Mouse (Mus musculus): ENCODE results near the gene Rrm2. TPM values are rescaled to one million over a fixed set of nuclear protein-coding genes. Genes with fewer than 3 reads are reported as not detected.

Gene Rrm2
- polyA plus RNA-seq, 1 experiment from 2014 or later, result 180 TPM

GRCm38 (mm10) chr12:24757387-24757786 lies 49.3 kb downstream of the Rrm2 start:
- Histone ChIP-seq H3K27ac (replicated peaks) (no peak overlapping the region), H3K4me1 (peaks cover 9% of the 10 kb centered on the region), H3K4me3 (no peak overlapping the region), H3K9me3 (no peaks in the 10 kb centered on the region), H3K9ac (replicated peaks) (no peak overlapping the region), H3K4me2 (replicated peaks) (no peak overlapping the region), H3K27me3 (no peaks in the 10 kb centered on the region), H3K36me3 (no peaks in the 10 kb centered on the region)
- no peak for ATAC-seq (replicated peaks)

GRCm38 (mm10) chr12:24758374-24758773 lies 50.3 kb downstream of the Rrm2 start:
- Histone ChIP-seq H3K27ac (replicated peaks) (no peak overlapping the region), H3K9ac (replicated peaks) (no peak overlapping the region), H3K4me1 (peaks cover 13% of the 10 kb centered on the region), H3K27me3 (no peaks in the 10 kb centered on the region), H3K4me3 (no peak overlapping the region), H3K36me3 (no peaks in the 10 kb centered on the region), H3K4me2 (replicated peaks) (no peak overlapping the region), H3K9me3 (no peaks in the 10 kb centered on the region)
- ATAC-seq (replicated peaks), result no peak
- 36% methylated on average over 6 of the region's 6 CpGs for WGBS

GRCm38 (mm10) chr12:24762253-24762652 lies 54.2 kb downstream of the Rrm2 start:
- no peak overlapping the region for H3K4me2 ChIP-seq (replicated peaks)
- no peaks in the 10 kb centered on the region for H3K9me3 ChIP-seq
- no peak for ATAC-seq (replicated peaks)
- H3K27ac ChIP-seq (replicated peaks), result no peak overlapping the region
- peaks cover 9% of the 10 kb centered on the region for H3K4me1 ChIP-seq
- under 1% methylated on average over 3 of the region's 3 CpGs for WGBS
- H3K9ac ChIP-seq (replicated peaks), result no peak overlapping the region
- H3K4me3 ChIP-seq, result no peak overlapping the region
- H3K36me3 ChIP-seq, result no peaks in the 10 kb centered on the region
- H3K27me3 ChIP-seq, result no peaks in the 10 kb centered on the region

Other genes starting within 250 kb of the Rrm2 start
- 42.1 and 42.4 TPM in 2 replicates for gene Taf1b, start 209.9 kb upstream of the Rrm2 start, polyA plus RNA-seq (2015; fragmentation: Nextera tagmentation; extraction: Ambion mirVana)
- gene Grhl1, start 136.0 kb upstream of the Rrm2 start, polyA plus RNA-seq (2015; fragmentation: Nextera tagmentation; extraction: Ambion mirVana), result 0.59 and 0.84 TPM in 2 replicates
- 16.6 and 17.7 TPM in 2 replicates for gene Klf11, start 57.0 kb upstream of the Rrm2 start, polyA plus RNA-seq (2015; fragmentation: Nextera tagmentation; extraction: Ambion mirVana)
- gene Cys1, start 26.4 kb upstream of the Rrm2 start, polyA plus RNA-seq (2015; fragmentation: Nextera tagmentation; extraction: Ambion mirVana), result 2.1 TPM in 2 replicates
- gene Mboat2, start 122.6 kb downstream of the Rrm2 start, polyA plus RNA-seq (2015; fragmentation: Nextera tagmentation; extraction: Ambion mirVana), result 70.7 and 72.5 TPM in 2 replicates

All from forebrain, embryonic 15.5 days (tissue).